Mouse (Mus musculus) bone marrow, adult 2 months (tissue): ENCODE results near the gene Cenpu. TPM values are rescaled to one million over a fixed set of nuclear protein-coding genes. Genes with fewer than 3 reads are reported as not detected.
"Not testable (repeated sequence)": the region's sequence is repeated elsewhere in the genome, so short reads cannot be mapped to it uniquely, and the experiment has no call there.

Source experiments
- H3K27ac ChIP-seq: fragments of 200-500 bp; 2 replicates; pipeline ENCODE4 v1.5.1; 2012; ENCODE audit warnings: low read depth, mild to moderate bottlenecking, control low read depth, inconsistent platforms, low read length; ENCODE audit not compliant: control insufficient read depth, poor library complexity, insufficient read depth
- H3K4me1 ChIP-seq: fragments of 200-500 bp; 2 replicates; pipeline ENCODE4 v1.6.1; 2011; ENCODE audit warnings: low read length; ENCODE audit not compliant: control insufficient read depth, insufficient read depth
- H3K4me3 ChIP-seq: fragments of 200-500 bp; replicated peaks from 2 replicates; pipeline ENCODE3; 2011; ENCODE audit warnings: mild to moderate bottlenecking, low read depth, low read length, control low read depth; ENCODE audit not compliant: control insufficient read depth
- CTCF ChIP-seq: fragments of 200-500 bp; IDR thresholded peaks from 2 replicates; pipeline ENCODE4 v1.5.1; 2011; ENCODE audit warnings: low read length, control low read depth; ENCODE audit not compliant: control insufficient read depth, insufficient read depth
- POLR2A ChIP-seq: fragments of 200-500 bp; IDR thresholded peaks from 2 replicates; pipeline ENCODE4 v1.6.1; 2011; ENCODE audit warnings: low read depth, mild to moderate bottlenecking, control low read depth, low read length, borderline replicate concordance; ENCODE audit not compliant: control insufficient read depth
- WGBS: fragments of 180-500 bp; shearing (Covaris S2); methylation state at CpG from one replicate; pipeline ENCODE4 v1.1.7; 2018; 5-methylcytosine and 5-hydroxymethylcytosine counted together
- polyA plus RNA-seq: library from polyadenylated mRNA; stranded (reverse); fragments of >200 nt; gene quantifications from 2 replicates; pipeline ENCODE4 v1.2.4, GENCODE M21; 2011; ENCODE audit warnings: low replicate concordance; ENCODE audit not compliant: missing spikeins, insufficient read depth, insufficient read length

Cenpu gene
- polyA plus RNA-seq, 1 experiment, result 14.2 TPM

GRCm38 (mm10) chr8:46578794-46579193, 27.0 kb downstream of the Cenpu start:
- Histone ChIP-seq H3K4me1 (peaks cover 4% of the 10 kb centered on the region), H3K27ac (no peak overlapping the region), H3K4me3 (no peak overlapping the region)
- TF ChIP-seq CTCF, result no peak
- no peak for TF ChIP-seq POLR2A
- WGBS, result 93% methylated on average over 9 of the region's 9 CpGs

DNA sequence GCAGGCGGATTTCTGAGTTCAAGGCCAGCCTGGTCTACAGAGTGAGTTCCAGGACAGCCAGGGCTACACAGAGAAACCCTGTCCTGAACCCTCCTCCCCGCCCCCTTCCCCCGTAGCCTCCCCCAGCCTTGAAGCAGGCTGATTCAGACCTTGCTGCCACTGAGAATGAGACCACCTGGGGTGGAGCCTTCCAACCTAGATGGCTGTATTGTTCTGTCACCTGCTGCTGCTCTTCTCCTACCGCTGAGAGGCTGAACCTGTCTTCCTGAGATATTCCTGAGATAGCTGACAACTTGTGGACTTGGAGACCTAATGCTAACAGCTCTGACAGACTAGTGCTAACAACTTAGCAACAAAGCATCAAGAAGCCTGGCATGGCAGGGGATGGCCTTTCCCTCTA, 32.5 kb downstream of the Cenpu start:
- not testable (repeated sequence) for H3K4me1 ChIP-seq
- 81% methylated on average over 4 of the region's 4 CpGs for WGBS

DNA sequence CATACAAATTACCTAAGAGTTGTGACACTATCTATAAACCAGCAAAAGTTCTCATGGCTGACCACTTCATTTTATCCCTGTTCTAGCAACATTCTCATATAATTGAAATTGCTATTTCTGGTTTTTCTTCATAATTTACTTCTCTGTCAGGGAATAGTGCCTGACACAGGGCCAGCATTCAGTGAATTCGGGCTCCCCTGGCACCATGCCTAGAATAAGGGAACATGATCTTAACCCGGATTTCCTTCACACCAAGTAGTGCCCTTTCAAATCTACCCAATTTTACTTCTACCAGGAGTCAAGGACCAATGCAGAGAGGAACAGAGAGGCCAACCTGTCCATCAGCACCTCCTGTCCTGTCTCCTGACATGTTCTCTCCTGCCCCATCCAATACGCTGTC, 33.7 kb downstream of the Cenpu start:
- H3K27ac ChIP-seq, result no peak overlapping the region
- TF ChIP-seq POLR2A (no peak), CTCF (no peak)
- 49% methylated on average over 3 of the region's 3 CpGs for WGBS
- H3K4me3 ChIP-seq, result no peak overlapping the region
- H3K4me1 ChIP-seq, result no peaks in the 10 kb centered on the region; the same call in 1 of the 2 replicates

More for the DNA sequence above, 32.5 kb downstream of the Cenpu start:
- not testable (repeated sequence) for H3K4me3 ChIP-seq, H3K27ac ChIP-seq

- H3K4me1 ChIP-seq, result no peaks in the 10 kb centered on the region; the same call in 1 of the 2 replicates
- 59% methylated on average over 5 of the region's 5 CpGs for WGBS
- H3K4me3 ChIP-seq, result no peak overlapping the region
- H3K27ac ChIP-seq, result peak overlapping the region; percentile 38
- TF ChIP-seq CTCF, result no peak
- TF ChIP-seq POLR2A, result no peak
Measured at GRCm38 (mm10) chr8:46587911-46588310, 36.1 kb downstream of the Cenpu start.

GRCm38 (mm10) chr8:46588663-46589062, 36.8 kb downstream of the Cenpu start:
- Histone ChIP-seq H3K27ac (no peak overlapping the region), H3K4me1 (no peaks in the 10 kb centered on the region; the same call in 1 of the 2 replicates), H3K4me3 (no peak overlapping the region)
- 69% methylated on average over 2 of the region's 2 CpGs for WGBS
- TF ChIP-seq CTCF (no peak), POLR2A (no peak)

DNA sequence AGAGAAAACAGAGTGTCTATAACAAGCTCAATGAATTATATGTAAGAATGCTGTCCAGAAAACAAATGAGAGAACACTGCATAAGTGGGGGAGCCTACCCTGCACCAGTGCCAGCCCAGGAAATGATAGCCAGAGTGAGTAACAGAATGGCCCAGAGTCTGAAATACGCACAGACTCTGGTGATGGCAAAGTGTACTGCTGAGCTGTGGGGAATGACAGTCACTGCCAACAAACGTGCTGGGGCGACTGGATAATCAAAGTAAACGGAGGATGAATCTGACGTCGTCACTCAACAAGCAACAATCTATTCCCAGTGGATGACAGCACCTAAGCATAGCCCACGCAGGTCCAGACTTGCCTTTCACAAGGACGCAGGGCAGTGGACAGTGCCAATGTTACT, 41.2 kb downstream of the Cenpu start:
- H3K4me1 ChIP-seq, result peaks cover 1% of the 10 kb centered on the region
- H3K27ac ChIP-seq, result 0 out of 2 replicates have a peak overlapping the region, but pooled peaks have one; percentile 19
- no peak overlapping the region for H3K4me3 ChIP-seq
- no peak for TF ChIP-seq POLR2A
- no peak for TF ChIP-seq CTCF
- 85% methylated on average over 8 of the region's 8 CpGs for WGBS

DNA sequence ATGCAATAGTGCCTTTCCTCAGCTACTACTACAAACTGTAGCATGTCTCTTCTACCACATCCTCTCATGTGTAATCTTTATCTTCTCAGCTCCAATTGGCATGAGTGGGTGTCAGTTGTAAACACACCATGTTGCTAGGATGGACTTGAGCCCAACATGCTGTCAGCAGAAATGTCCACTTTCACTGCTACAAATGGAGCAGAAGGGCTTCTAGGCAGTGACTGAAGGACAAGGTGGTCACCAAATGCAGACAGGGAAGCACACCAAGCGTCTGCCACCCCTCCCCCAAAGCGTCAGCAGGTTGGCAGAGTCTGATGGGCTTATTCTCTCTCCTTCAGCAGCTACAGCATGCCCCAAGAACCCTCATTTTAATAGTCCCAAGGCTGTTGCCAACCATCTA, 41.9 kb downstream of the Cenpu start:
- Histone ChIP-seq H3K4me1 (peaks cover 1% of the 10 kb centered on the region), H3K4me3 (no peak overlapping the region), H3K27ac (no peak overlapping the region)
- WGBS, result 74% methylated on average over 2 of the region's 2 CpGs
- no peak for TF ChIP-seq CTCF
- TF ChIP-seq POLR2A, result no peak

DNA sequence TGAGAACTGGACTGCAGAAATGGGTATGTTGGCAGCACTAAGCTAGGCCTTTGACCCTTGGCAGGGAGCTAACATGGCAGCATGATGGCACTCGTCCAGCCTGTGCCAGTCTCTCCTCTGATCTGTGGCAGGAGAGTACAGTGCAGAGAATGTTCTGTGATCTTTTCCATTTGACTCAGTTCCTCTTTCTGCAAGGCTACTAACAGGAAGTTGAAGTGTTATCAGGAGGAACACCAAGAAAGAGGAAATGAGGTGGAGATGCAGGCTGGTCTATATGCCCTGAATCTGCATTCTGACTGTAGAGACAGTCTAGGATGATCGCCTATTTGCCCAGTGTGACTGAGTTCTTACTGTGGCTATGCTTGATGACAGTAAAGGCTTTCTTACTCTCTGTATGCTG, 43.8 kb downstream of the Cenpu start:
- Histone ChIP-seq H3K4me3 (no peak overlapping the region), H3K4me1 (peaks cover 1% of the 10 kb centered on the region), H3K27ac (peak overlapping the region; percentile 60; the same call in 1 of the 2 replicates)
- WGBS, result 9% methylated on average over 2 of the region's 2 CpGs
- TF ChIP-seq POLR2A (no peak), CTCF (no peak)

DNA sequence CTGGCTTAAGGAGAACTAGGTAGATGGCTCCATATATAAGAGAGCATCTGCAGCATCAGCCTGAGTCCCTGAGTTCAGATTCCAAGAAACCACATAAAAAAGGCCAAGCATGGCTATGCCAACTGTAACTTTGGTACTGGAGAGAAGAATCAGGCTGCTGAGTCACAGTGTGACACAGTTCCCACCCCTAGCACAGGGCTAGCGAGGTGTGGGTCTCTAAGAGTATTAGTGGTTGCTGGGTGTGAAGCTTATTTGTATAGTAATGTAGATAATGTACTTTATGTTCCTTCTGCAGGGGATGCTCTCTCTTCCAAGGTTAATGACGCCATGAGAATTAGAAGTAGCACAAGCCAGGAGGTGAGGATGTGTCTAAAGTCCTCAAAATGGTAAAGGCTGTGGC, 44.7 kb downstream of the Cenpu start:
- Histone ChIP-seq H3K4me3 (no peak overlapping the region), H3K4me1 (peaks cover 1% of the 10 kb centered on the region), H3K27ac (no peak overlapping the region; the same call in 1 of the 2 replicates)
- WGBS, result 83% methylated on average over 2 of the region's 2 CpGs
- TF ChIP-seq CTCF (no peak), POLR2A (no peak)
